Mouse (Mus musculus) neural tube, embryonic 10.5 days (tissue): ENCODE data around the gene Cdh18.
"Not testable (repeated sequence)": the region's sequence is repeated elsewhere in the genome, so short reads cannot be mapped to it uniquely, and the experiment has no call there.

ENCODE experiments used
- DNase-seq: peaks from one replicate; pipeline ENCODE4 v3.0.0-alpha.2; 2017; ENCODE audit warnings: low spot score; ENCODE audit errors: extremely low spot score

The Cdh18 gene

GRCm38 (mm10) chr15:22548711-22549271 lies at the start of gene Cdh18:
Gene Cdh18 (plus strand): TSS chr15:22549022.
- no peak for DNase-seq

- no peak for DNase-seq
These were observed 37.6 kb upstream of the Cdh18 start for GRCm38 (mm10) chr15:22511271-22511670.

GRCm38 (mm10) chr15:22535828-22536227 lies 13.0 kb upstream of the Cdh18 start:
- no peak for DNase-seq

GRCm38 (mm10) chr15:22577974-22578616 lies 29.3 kb downstream of the Cdh18 start:
- peak; percentile 43 for DNase-seq

- DNase-seq: no peak
These were observed 29.8 kb downstream of the Cdh18 start for GRCm38 (mm10) chr15:22578617-22578990.

GRCm38 (mm10) chr15:22584667-22585066 lies 35.8 kb downstream of the Cdh18 start:
- no peak for DNase-seq

- DNase-seq: no peak
These were observed 167.6 kb downstream of the Cdh18 start for GRCm38 (mm10) chr15:22716376-22716775.

GRCm38 (mm10) chr15:22717681-22718080 lies 168.9 kb downstream of the Cdh18 start:
- DNase-seq: no peak

GRCm38 (mm10) chr15:22726574-22726973 lies 177.8 kb downstream of the Cdh18 start:
- no peak for DNase-seq

- DNase-seq: no peak
These were observed 184.2 kb downstream of the Cdh18 start for GRCm38 (mm10) chr15:22733039-22733438.

- no peak for DNase-seq
These were observed 187.3 kb downstream of the Cdh18 start for GRCm38 (mm10) chr15:22736165-22736564.

GRCm38 (mm10) chr15:22761257-22761656 lies 212.4 kb downstream of the Cdh18 start:
- DNase-seq: not testable (repeated sequence)

- not testable (repeated sequence) for DNase-seq
These were observed 217.8 kb downstream of the Cdh18 start for GRCm38 (mm10) chr15:22766591-22766990.

GRCm38 (mm10) chr15:22776346-22776745 lies 227.5 kb downstream of the Cdh18 start:
- no peak for DNase-seq

GRCm38 (mm10) chr15:22789696-22790095 lies 240.9 kb downstream of the Cdh18 start:
- DNase-seq: no peak

GRCm38 (mm10) chr15:22791791-22792190 lies 243.0 kb downstream of the Cdh18 start:
- no peak for DNase-seq

- DNase-seq: no peak
These were observed 284.3 kb downstream of the Cdh18 start for GRCm38 (mm10) chr15:22833127-22833526.

GRCm38 (mm10) chr15:22837173-22837572 lies 288.4 kb downstream of the Cdh18 start:
- no peak for DNase-seq

GRCm38 (mm10) chr15:22857704-22858103 lies 308.9 kb downstream of the Cdh18 start:
- DNase-seq: no peak

GRCm38 (mm10) chr15:22870679-22871078 lies 321.9 kb downstream of the Cdh18 start:
- DNase-seq: no peak

- DNase-seq: no peak
These were observed 348.9 kb downstream of the Cdh18 start for GRCm38 (mm10) chr15:22897724-22898123.

GRCm38 (mm10) chr15:22898208-22898607 lies 349.4 kb downstream of the Cdh18 start:
- DNase-seq: no peak

- no peak for DNase-seq
These were observed 365.6 kb downstream of the Cdh18 start for GRCm38 (mm10) chr15:22914444-22914843.
